Mouse (Mus musculus) cerebellum, adult 2 months (tissue): Measurements from ENCODE around the gene Col4a2. TPM values are rescaled to one million over a fixed set of nuclear protein-coding genes. Genes with fewer than 3 reads are reported as not detected.

ENCODE experiments used
- DNase-seq, 2 experiments: peaks; one replicate each; pipeline ENCODE4 v3.0.0; 2021
- H3K27ac ChIP-seq: fragments of 200-500 bp; 2 replicates; pipeline ENCODE4 v1.5.1; 2012; ENCODE audit warnings: low read length, control low read depth, inconsistent platforms; ENCODE audit not compliant: insufficient read depth
- H3K27me3 ChIP-seq: fragments of 200-500 bp; 2 replicates; pipeline ENCODE4 v1.6.1; 2012; ENCODE audit warnings: inconsistent platforms, mild to moderate bottlenecking, low read length, moderate library complexity; ENCODE audit not compliant: control insufficient read depth, insufficient read depth
- H3K4me1 ChIP-seq: fragments of 200-500 bp; 2 replicates; pipeline ENCODE4 v1.6.1; 2011; ENCODE audit warnings: low read length; ENCODE audit not compliant: control insufficient read depth, insufficient read depth
- H3K4me3 ChIP-seq: fragments of 200-500 bp; replicated peaks from 2 replicates; pipeline ENCODE3; 2011; ENCODE audit warnings: mild to moderate bottlenecking, low read depth, low read length, control low read depth; ENCODE audit not compliant: insufficient read depth
- CTCF ChIP-seq: fragments of 200-500 bp; IDR thresholded peaks from 2 replicates; pipeline ENCODE4 v1.5.1; 2011; ENCODE audit warnings: low read depth, mild to moderate bottlenecking, control low read depth, low read length, moderate library complexity, borderline replicate concordance; ENCODE audit not compliant: insufficient read depth
- POLR2A ChIP-seq: fragments of 200-500 bp; IDR thresholded peaks from 2 replicates; pipeline ENCODE4 v1.6.1; 2011; ENCODE audit warnings: low read length, control low read depth, borderline replicate concordance; ENCODE audit not compliant: insufficient read depth
- WGBS: fragments of 180-500 bp; shearing (Covaris S2); methylation state at CpG from one replicate; pipeline ENCODE4 v1.1.7; 2018; 5-methylcytosine and 5-hydroxymethylcytosine counted together
- polyA plus RNA-seq: library from polyadenylated mRNA; depleted of rRNA; stranded (reverse); fragments of >200 nt; gene quantifications from 2 replicates; pipeline ENCODE4 v1.2.3, GENCODE M21; 2012

The Col4a2 gene
- polyA plus RNA-seq, 1 experiment, result 15.0 TPM

DNA sequence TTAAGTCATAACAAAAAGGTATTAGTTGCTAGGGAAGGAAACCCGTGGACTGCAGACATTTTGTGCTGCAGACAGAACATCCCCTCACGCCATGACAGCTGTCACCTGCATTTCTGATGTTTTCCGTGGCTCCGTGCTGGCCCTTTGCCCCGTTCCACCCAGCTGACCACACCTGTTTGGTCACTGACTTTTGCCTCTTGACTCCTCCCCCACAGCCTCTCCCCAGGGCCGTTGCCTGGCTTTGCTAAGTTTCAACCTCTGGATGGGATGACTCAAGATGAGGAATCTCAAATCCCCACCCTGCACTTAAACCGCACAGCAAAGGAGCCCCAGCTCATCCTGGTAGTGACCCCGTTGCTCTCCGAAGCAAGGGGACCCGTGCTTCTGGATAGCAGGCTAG, 33.6 kb downstream of the Col4a2 start:
- no peak for DNase-seq
- H3K27ac ChIP-seq, result no peak overlapping the region
- 82% methylated on average over 10 of the region's 10 CpGs for WGBS
- no peak overlapping the region for H3K4me3 ChIP-seq
- no peak for TF ChIP-seq CTCF
- TF ChIP-seq POLR2A, result no peak
- H3K27me3 ChIP-seq, result no peaks in the 10 kb centered on the region
- H3K4me1 ChIP-seq, result no peaks in the 10 kb centered on the region

DNA sequence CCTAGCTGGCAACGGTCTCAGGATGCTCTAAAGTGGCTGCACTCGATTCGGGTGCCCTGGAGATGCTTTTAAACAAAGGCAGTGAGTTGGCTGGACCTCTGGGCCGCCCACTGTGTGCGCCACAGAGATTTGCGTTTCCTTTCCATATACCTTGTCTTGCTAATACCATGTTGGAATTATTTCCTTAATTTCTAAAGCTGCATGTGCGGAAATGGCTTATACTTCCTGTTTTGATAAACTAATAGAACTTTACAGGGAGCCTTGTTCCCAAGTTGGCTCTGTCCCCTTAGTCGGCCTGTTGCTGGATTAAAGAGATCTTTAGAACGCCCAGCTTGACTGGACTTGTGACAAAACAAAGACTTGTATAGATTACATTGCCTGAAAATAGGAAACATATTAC, 35.1 kb downstream of the Col4a2 start:
- 75% methylated on average over 9 of the region's 9 CpGs for WGBS
- Histone ChIP-seq H3K27me3 (no peaks in the 10 kb centered on the region), H3K4me3 (no peak overlapping the region), H3K27ac (no peak overlapping the region), H3K4me1 (no peaks in the 10 kb centered on the region)
- no peak for DNase-seq
- no peak for TF ChIP-seq POLR2A
- no peak for TF ChIP-seq CTCF

DNA sequence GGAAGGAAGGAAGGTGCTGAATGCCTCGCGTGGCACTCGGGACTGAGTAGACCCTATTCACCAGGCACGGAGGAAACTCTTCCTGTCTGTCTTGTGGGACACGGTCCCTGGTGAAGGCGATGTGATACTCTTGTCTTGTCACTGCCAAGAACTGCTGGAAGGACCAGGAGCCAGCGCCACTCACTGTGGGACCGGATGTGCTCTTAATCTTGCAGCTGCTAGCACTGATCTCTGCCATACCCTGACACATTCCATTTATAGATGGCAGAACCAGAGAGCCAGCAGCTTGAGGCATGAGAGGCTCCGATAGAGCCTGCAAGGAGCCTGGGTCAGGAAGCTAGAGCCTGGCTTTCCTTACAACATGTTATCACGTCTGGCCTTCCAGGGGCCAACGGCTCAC, 36.0 kb downstream of the Col4a2 start:
- WGBS, result 33% methylated on average over 11 of the region's 11 CpGs
- no peak overlapping the region for H3K27ac ChIP-seq
- H3K27me3 ChIP-seq, result no peaks in the 10 kb centered on the region
- no peak for TF ChIP-seq POLR2A
- no peak for TF ChIP-seq CTCF
- no peaks in the 10 kb centered on the region for H3K4me1 ChIP-seq
- DNase-seq, result no peak
- H3K4me3 ChIP-seq, result no peak overlapping the region

DNA sequence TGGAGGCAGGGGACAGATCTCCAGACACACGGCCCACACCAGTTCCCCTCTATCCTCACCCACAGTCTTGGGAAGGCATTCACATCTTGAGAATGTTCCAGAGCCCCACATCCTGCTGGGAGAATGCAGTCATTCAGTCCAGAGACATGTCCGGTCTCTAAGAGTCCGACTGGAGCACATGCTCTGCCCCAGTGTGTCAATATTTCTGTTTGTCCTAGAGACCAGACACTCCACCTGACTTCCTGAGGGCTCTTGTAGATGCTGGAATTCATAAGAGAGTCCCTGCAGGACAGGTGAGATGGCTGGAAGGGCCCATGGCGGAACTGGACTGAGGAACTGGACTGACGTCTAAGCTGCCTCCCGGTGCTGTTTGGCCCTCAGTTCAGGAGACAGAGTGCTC, 38.8 kb downstream of the Col4a2 start:
- TF ChIP-seq CTCF (no peak), POLR2A (no peak)
- H3K27ac ChIP-seq, result no peak overlapping the region
- no peak for DNase-seq
- H3K27me3 ChIP-seq, result no peaks in the 10 kb centered on the region
- whole genome bisulfite sequencing, result 91% methylated on average over 6 of the region's 6 CpGs
- H3K4me3 ChIP-seq, result no peak overlapping the region
- no peaks in the 10 kb centered on the region for H3K4me1 ChIP-seq

DNA sequence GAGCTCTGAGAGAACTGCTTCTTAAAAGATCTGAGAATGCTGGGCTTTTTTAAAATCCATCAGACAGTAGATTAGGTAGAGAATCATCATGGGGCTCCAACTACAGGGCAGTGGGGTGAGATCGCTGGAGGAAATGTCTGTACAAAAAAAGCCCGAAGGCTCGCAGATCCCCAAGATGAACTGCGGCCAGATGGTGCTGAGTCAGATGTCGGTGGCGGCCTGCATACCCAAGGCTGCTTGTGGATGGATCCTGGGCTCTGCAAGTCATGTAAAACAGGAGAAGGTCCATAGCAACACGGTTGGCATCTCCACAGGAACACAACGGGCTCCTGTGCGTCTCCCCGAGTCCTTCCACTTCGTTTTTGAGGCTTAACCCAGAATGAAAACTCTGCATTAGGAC, 39.9 kb downstream of the Col4a2 start:
- Histone ChIP-seq H3K4me1 (no peaks in the 10 kb centered on the region), H3K27ac (no peak overlapping the region), H3K27me3 (no peaks in the 10 kb centered on the region), H3K4me3 (no peak overlapping the region)
- DNase-seq, result no peak
- TF ChIP-seq CTCF (no peak), POLR2A (no peak)
- WGBS, result 58% methylated on average over 11 of the region's 11 CpGs

DNA sequence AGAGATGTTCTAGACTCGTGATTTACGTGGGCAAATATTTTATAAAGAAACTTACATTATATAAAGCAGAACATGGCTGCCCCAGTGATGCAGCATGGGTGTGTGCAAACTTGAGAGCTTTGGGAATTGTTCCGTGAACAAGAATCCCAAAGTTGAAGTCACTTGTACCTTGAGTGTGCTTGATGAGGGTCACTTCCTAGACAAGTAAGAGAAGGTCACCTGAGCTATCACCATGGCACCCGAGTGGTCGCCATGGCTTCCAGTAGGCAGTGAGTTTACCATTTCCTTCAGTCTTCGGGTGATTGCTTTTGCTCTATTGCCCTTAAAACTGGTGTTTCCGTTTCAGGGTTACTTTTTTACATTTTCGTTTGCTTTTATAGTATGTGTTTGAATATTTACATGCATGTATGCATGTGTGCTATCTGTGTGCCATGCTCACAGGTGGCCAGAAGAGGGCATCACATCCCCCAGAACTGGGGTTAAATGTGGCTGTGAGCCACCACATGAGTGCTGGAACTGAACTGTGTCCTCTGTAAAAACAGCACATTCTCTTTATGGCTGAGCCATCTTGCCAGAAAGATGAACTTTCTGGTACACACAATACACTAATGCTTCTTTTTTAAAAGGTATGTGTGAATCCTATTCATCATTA, 42.3 kb downstream of the Col4a2 start:
- Histone ChIP-seq H3K27me3 (no peaks in the 10 kb centered on the region), H3K27ac (no peak overlapping the region), H3K4me3 (no peak overlapping the region), H3K4me1 (peaks cover under 1% of the 10 kb centered on the region; the same call in 1 of the 2 replicates)
- 91% methylated on average over 8 of the region's 8 CpGs for WGBS
- DNase-seq, result no peak
- TF ChIP-seq CTCF (no peak), POLR2A (no peak)

DNA sequence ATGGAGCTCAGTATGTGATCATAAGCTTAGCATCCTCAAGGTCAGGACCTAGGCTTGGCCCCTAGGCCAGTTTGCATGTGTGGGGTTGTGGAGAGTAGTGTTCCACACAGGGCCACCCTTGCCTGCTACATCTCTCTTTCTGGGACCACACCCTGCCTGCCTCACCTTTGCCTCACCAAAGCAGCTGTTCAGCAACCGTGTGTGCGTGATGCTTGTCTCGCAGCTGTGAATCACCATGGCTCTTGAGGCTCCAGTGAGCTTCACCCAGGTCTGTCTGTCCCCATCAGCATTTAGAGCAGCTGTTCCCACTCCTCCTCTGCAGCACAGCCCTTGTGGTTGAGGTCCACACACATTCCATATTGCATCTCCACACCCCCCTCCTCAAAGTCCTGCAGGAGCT, 43.3 kb downstream of the Col4a2 start:
- 97% methylated on average over 3 of the region's 3 CpGs for WGBS
- Histone ChIP-seq H3K4me3 (no peak overlapping the region), H3K27me3 (no peaks in the 10 kb centered on the region), H3K4me1 (peaks cover 2% of the 10 kb centered on the region; the same call in 1 of the 2 replicates), H3K27ac (no peak overlapping the region)
- TF ChIP-seq POLR2A, result no peak
- no peak for TF ChIP-seq CTCF
- no peak for DNase-seq

DNA sequence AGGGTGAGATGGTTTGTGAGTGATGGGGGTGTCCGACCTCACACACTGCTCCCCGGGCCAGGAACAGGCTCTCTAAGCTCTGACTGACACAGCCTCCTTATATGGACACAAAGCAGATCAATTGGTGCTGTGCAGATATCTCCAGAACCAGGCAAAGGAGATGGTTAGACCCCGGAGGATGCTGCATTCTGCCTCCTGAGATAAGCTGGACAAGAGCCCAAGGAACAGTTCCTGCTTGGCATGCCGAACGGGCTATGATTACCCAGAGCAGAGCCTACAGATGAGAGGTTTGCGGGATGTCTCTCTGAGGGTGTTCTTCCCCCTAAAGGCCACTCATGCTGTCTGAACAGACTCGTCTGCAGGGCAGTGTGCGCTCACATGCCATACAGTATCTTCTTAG, 44.2 kb downstream of the Col4a2 start:
- Histone ChIP-seq H3K4me1 (peaks cover 2% of the 10 kb centered on the region; the same call in 1 of the 2 replicates), H3K27ac (no peak overlapping the region), H3K4me3 (no peak overlapping the region), H3K27me3 (no peaks in the 10 kb centered on the region)
- TF ChIP-seq CTCF, result no peak
- no peak for TF ChIP-seq POLR2A
- WGBS, result 47% methylated on average over 8 of the region's 8 CpGs
- no peak for DNase-seq
